In genomic region chr9:66206825-66207224, GRCm38 (mm10) we compare ENCODE assay signal across 13 mouse cellular contexts. TPM values are rescaled to one million over a fixed set of nuclear protein-coding genes. Genes with fewer than 3 reads are reported as not detected.
DNase-seq lines count a peak whose midpoint lies in the region; ATAC-seq lines count a peak whose summit lies in the region.
"Had no signal": no experiment of that assay in that cellular context is flagged by ENCODE, and none has a peak within 500 bp of the region (broad histone marks: within the 10 kb centered on the region; RNA-seq: fewer than 3 reads in every experiment).

No protein-coding gene starts in this region.

- peaks cover 30% of the 10 kb centered on the region for H3K4me1 ChIP-seq in heart, embryonic 10.5 days
- H3K4me1 ChIP-seq in limb, embryonic 10.5 days: peaks cover 7% of the 10 kb centered on the region; the same call in 1 of the 2 replicates
- H3K4me1 ChIP-seq in neural tube, embryonic 15.5 days: no peaks in the 10 kb centered on the region
- H3K4me1 ChIP-seq: limb, embryonic 15.5 days; midbrain, embryonic 13.5 days had no signal

- no peaks in the 10 kb centered on the region for H3K27me3 ChIP-seq in heart, embryonic 10.5 days (ENCODE audit: insufficient read depth, poor library complexity, severe bottlenecking)
- no peaks in the 10 kb centered on the region for H3K27me3 ChIP-seq in limb, embryonic 10.5 days (ENCODE audit: low read depth, poor library complexity, severe bottlenecking)
- H3K27me3 ChIP-seq in neural tube, embryonic 15.5 days (replicated peaks): no peaks in the 10 kb centered on the region
- H3K27me3 ChIP-seq: embryonic facial prominence, embryonic 12.5 days; kidney, embryonic 15.5 days; limb, embryonic 15.5 days; midbrain, embryonic 13.5 days had no signal

- H3K9me3 ChIP-seq in heart, embryonic 10.5 days: no peaks in the 10 kb centered on the region
- H3K9me3 ChIP-seq in limb, embryonic 10.5 days (replicated peaks): no peaks in the 10 kb centered on the region
- no peaks in the 10 kb centered on the region for H3K9me3 ChIP-seq in neural tube, embryonic 15.5 days (replicated peaks)
- H3K9me3 ChIP-seq: embryonic facial prominence, embryonic 12.5 days; kidney, embryonic 15.5 days; limb, embryonic 15.5 days; midbrain, embryonic 13.5 days had no signal

- peak; percentile 16 for DNase-seq in adrenal gland, postnatal 14 days
- no peak for DNase-seq in adrenal gland, adult 18-20 months (ENCODE audit: low spot score in 2 of 2)
- DNase-seq in cerebellum, adult 9-10 months: peak; percentile 86
- peak; percentile 91 for DNase-seq in heart, embryonic 10.5 days (ENCODE audit: low spot score)
- no peak for DNase-seq in limb, embryonic 10.5 days (ENCODE audit: low spot score)
- no peak for DNase-seq in Muller cell, postnatal 12 days (ENCODE audit: inconsistent ontology term)
- DNase-seq in kidney, postnatal 36 days: no peak
- DNase-seq: adrenal gland, postnatal 10 days had no signal

- H3K27ac ChIP-seq in heart, embryonic 10.5 days: peak overlapping the region; percentile 78
- H3K27ac ChIP-seq in limb, embryonic 10.5 days: 0 out of 2 replicates have a peak overlapping the region, but pooled peaks have one; percentile 28
- no peak overlapping the region for H3K27ac ChIP-seq in neural tube, embryonic 15.5 days (replicated peaks)
- H3K27ac ChIP-seq: embryonic facial prominence, embryonic 12.5 days; kidney, embryonic 15.5 days; limb, embryonic 15.5 days; midbrain, embryonic 13.5 days had no signal

- H3K9ac ChIP-seq in neural tube, embryonic 15.5 days (replicated peaks): no peak overlapping the region
- H3K9ac ChIP-seq: embryonic facial prominence, embryonic 12.5 days; kidney, embryonic 15.5 days; limb, embryonic 15.5 days; midbrain, embryonic 13.5 days had no signal

- H3K4me3 ChIP-seq in heart, embryonic 10.5 days: no peak overlapping the region
- H3K4me3 ChIP-seq in limb, embryonic 10.5 days: no peak overlapping the region
- H3K4me3 ChIP-seq in neural tube, embryonic 15.5 days (replicated peaks): no peak overlapping the region
- H3K4me3 ChIP-seq: embryonic facial prominence, embryonic 12.5 days; kidney, embryonic 15.5 days; limb, embryonic 15.5 days; midbrain, embryonic 13.5 days had no signal

- no peak overlapping the region for H3K4me2 ChIP-seq in neural tube, embryonic 15.5 days
- H3K4me2 ChIP-seq: embryonic facial prominence, embryonic 12.5 days; kidney, embryonic 15.5 days; limb, embryonic 15.5 days; midbrain, embryonic 13.5 days had no signal

- ATAC-seq in neural tube, embryonic 15.5 days (ENCODE audit: low FRiP score): no peak
- ATAC-seq: midbrain, embryonic 13.5 days had no signal

- H3K36me3 ChIP-seq in heart, embryonic 10.5 days: no peaks in the 10 kb centered on the region
- no peaks in the 10 kb centered on the region for H3K36me3 ChIP-seq in limb, embryonic 10.5 days
- no peaks in the 10 kb centered on the region for H3K36me3 ChIP-seq in neural tube, embryonic 15.5 days
- H3K36me3 ChIP-seq: embryonic facial prominence, embryonic 12.5 days; kidney, embryonic 15.5 days; limb, embryonic 15.5 days; midbrain, embryonic 13.5 days had no signal

- WGBS in heart, embryonic 10.5 days: 20% methylated on average over 5 of the region's 5 CpGs
- 55% methylated on average over 5 of the region's 5 CpGs for WGBS in limb, embryonic 10.5 days
- WGBS in neural tube, embryonic 15.5 days: 74% methylated on average over 5 of the region's 5 CpGs

RNA-seq across cellular contexts. Expression of gene Dapk2, which starts 48.8 kb away (rescaled TPM):
- total RNA-seq in adrenal gland, postnatal 14 days (2021): 9.2 and 9.6 TPM in 2 replicates
- total RNA-seq in adrenal gland, adult 18-20 months (2021): 1 to 10 TPM; 4.4 to 4.9 TPM
- 7.8 and 8.5 TPM in 2 replicates for polyA plus RNA-seq in heart, embryonic 10.5 days (2016; fragmentation: Nextera tagmentation; extraction: Ambion mirVana)
- 2.9 and 3.6 TPM in 2 replicates for polyA plus RNA-seq in limb, embryonic 10.5 days (2016; fragmentation: Nextera tagmentation; extraction: Ambion mirVana)
- polyA plus RNA-seq in neural tube, embryonic 15.5 days (2015; fragmentation: Nextera tagmentation; extraction: Ambion mirVana): 0.69 and 2.0 TPM in 2 replicates

Comparison
In these comparisons a context has a peak if more than half of its experiments do, and no peak if none do; other contexts are left out.
1. DNase-seq: peak in adrenal gland, postnatal 14 days (single experiment), cerebellum, adult 9-10 months (single experiment) and heart, embryonic 10.5 days (single experiment); none in adrenal gland, adult 18-20 months (0 of 2), limb, embryonic 10.5 days (single experiment), Muller cell, postnatal 12 days (single experiment) and kidney, postnatal 36 days (0 of 2).